ENCODE assay signal across 8 mouse cellular contexts in the genomic region with DNA sequence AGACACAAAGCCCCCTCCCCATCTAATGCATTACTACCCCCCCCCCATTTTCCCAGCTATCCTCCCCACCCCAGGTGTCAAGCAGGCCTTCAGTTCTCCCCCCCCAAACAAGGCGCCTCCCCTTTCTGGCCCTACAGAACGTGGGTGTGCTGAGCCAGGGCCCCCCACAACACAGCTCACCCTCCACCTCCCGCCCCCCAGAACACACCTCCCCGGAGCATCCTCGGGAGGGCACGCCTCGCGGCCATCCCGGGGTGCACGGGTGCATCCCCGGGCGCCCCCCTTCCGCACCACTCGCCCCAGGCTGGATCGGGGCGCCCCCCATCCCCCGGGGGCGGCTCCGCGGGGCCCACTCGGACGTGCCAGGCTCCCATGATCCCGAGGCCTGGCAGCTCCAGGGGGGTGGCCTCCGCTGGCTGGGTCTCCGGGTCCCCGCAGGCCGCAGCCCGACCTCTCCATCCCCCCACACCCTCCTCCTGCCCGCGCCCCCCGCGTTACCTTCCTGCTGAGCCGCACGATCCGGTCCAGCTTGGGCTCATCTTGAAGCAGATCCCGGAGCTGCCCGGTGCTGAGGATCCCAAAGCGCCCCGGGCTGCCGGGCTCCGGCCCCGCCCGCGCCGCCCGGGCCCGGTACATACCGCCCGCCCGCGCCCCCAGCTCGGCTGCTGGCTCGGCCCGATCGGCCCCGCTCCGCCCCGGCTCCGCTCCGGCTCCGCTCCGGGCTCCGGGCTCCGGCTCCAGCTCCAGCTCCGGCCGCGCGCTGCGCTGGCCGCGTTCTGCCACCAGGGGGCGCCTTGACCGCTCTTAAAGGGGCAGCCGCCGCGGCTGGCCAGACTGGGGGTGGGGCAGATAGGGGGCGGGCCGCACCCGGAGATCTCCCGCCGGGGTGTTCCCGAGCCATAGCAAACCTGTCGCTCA. TPM values are rescaled to one million over a fixed set of nuclear protein-coding genes. Genes with fewer than 3 reads are reported as not detected.
DNase-seq lines count a peak whose midpoint lies in the region; ATAC-seq lines count a peak whose summit lies in the region.

A gene (minus strand): TSS at position 703 of the 918 bp plus-strand sequence.

- peaks cover 0 to 7% of the 10 kb centered on the region in 2 experiments; a peak in 2 of 4 replicates for H3K4me1 ChIP-seq in heart, embryonic 14.5 days (ENCODE audit: control insufficient read depth in 2 of 2, insufficient read depth in 2 of 2, low read length in 2 of 2)
- H3K4me1 ChIP-seq in liver, embryonic 13.5 days (replicated peaks): peaks cover 24% of the 10 kb centered on the region
- peaks cover 14% of the 10 kb centered on the region for H3K4me1 ChIP-seq in stomach, embryonic 16.5 days (ENCODE audit: control insufficient read depth, insufficient read depth, low read length)

- H3K27ac ChIP-seq in heart, embryonic 14.5 days (replicated peaks in 1 of 2; ENCODE audit: control insufficient read depth in 1 of 2, insufficient read depth in 1 of 2, low read depth in 2 of 2, low read length in 2 of 2): peak within 1 kb of the TSS in 1 of 2 experiments; percentile 24; a peak in 1 of 4 replicates
- H3K27ac ChIP-seq in liver, embryonic 13.5 days: no peak within 1 kb of the TSS
- H3K27ac ChIP-seq in stomach, embryonic 16.5 days (ENCODE audit: low read length): peak within 1 kb of the TSS; percentile 73

- peak within 1 kb of the TSS; percentile 86 to 94 for H3K4me3 ChIP-seq in heart, embryonic 14.5 days (ENCODE audit: control insufficient read depth in 1 of 2, insufficient read depth in 1 of 2, low read depth in 1 of 2, low read length in 2 of 2)
- H3K4me3 ChIP-seq in liver, embryonic 13.5 days (replicated peaks): peak within 1 kb of the TSS; percentile 66
- H3K4me3 ChIP-seq in stomach, embryonic 16.5 days (replicated peaks; ENCODE audit: low read length): peak within 1 kb of the TSS; percentile 77

- WGBS in heart, embryonic 14.5 days: under 1% methylated on average over 65 of the region's 83 CpGs
- 1% methylated on average over 79 of the region's 83 CpGs for WGBS in liver, embryonic 13.5 days (ENCODE audit: insufficient replicate concordance)
- WGBS in stomach, embryonic 16.5 days: under 1% methylated on average over 73 of the region's 83 CpGs

- H3K36me3 ChIP-seq in heart, embryonic 14.5 days (ENCODE audit: control insufficient read depth, insufficient read depth, low read length): no peaks in the 10 kb centered on the region
- no peaks in the 10 kb centered on the region for H3K36me3 ChIP-seq in liver, embryonic 13.5 days
- H3K36me3 ChIP-seq in stomach, embryonic 16.5 days (ENCODE audit: control insufficient read depth, insufficient read depth, low read length): no peaks in the 10 kb centered on the region

- peak; percentile 86 for ATAC-seq in erythroid progenitor cell, adult 5-6 weeks (replicated peaks; ENCODE audit: low FRiP score, poor library complexity, severe bottlenecking)
- ATAC-seq in heart, embryonic 14.5 days (ENCODE audit: insufficient number of reproducible peaks, insufficient read depth, low FRiP score, low read depth): peak; percentile 82
- ATAC-seq in liver, embryonic 13.5 days (ENCODE audit: low read depth): peak; percentile 83
- ATAC-seq in stomach, embryonic 16.5 days (ENCODE audit: insufficient read depth, low FRiP score): peak; percentile 86

- peak; percentile 85 for DNase-seq in CD4-positive helper T cell, adult 2 months (ENCODE audit: low read depth, low spot score)
- DNase-seq in brain, embryonic 18.5 days (ENCODE audit: low read depth, low spot score): peak; percentile 76
- peak; percentile 95 for DNase-seq in kidney, postnatal 14 days
- peak; percentile 84 for DNase-seq in liver, embryonic 13.5 days
- peak; percentile 98 for DNase-seq in neural tube, embryonic 10.5 days (ENCODE audit: extremely low spot score, low spot score)

- peak within 1 kb of the TSS; percentile 97 for H3K4me2 ChIP-seq in heart, embryonic 14.5 days (ENCODE audit: low read length)
- H3K4me2 ChIP-seq in liver, embryonic 13.5 days: peak within 1 kb of the TSS; percentile 93
- peak within 1 kb of the TSS; percentile 86 for H3K4me2 ChIP-seq in stomach, embryonic 16.5 days (ENCODE audit: low read depth, low read length)

- H3K9ac ChIP-seq in heart, embryonic 14.5 days (ENCODE audit: low read length): peak within 1 kb of the TSS; percentile 95
- H3K9ac ChIP-seq in liver, embryonic 13.5 days: peak within 1 kb of the TSS; percentile 82
- peak within 1 kb of the TSS; percentile 95 for H3K9ac ChIP-seq in stomach, embryonic 16.5 days (ENCODE audit: low read length)

- H3K27me3 ChIP-seq in heart, embryonic 14.5 days (ENCODE audit: control insufficient read depth, insufficient read depth, low read length): peaks cover 4% of the 10 kb centered on the region; the same call in 1 of the 2 replicates
- peaks cover 22% of the 10 kb centered on the region; the same call in 1 of the 2 replicates for H3K27me3 ChIP-seq in liver, embryonic 13.5 days
- H3K27me3 ChIP-seq in stomach, embryonic 16.5 days (ENCODE audit: control insufficient read depth, insufficient read depth, low read length): no peaks in the 10 kb centered on the region

- no peaks in the 10 kb centered on the region for H3K9me3 ChIP-seq in heart, embryonic 14.5 days (ENCODE audit: control insufficient read depth, low read length)
- no peaks in the 10 kb centered on the region for H3K9me3 ChIP-seq in liver, embryonic 13.5 days (replicated peaks)
- H3K9me3 ChIP-seq in stomach, embryonic 16.5 days (replicated peaks; ENCODE audit: control insufficient read depth, low read length): no peaks in the 10 kb centered on the region

RNA-seq across cellular contexts. Expression of the gene that starts here (rescaled TPM):
- not detected in 2 replicates for total RNA-seq in erythroid progenitor cell, adult 5-6 weeks (2015; ENCODE audit: low replicate concordance)
- total RNA-seq in erythroid progenitor cell, adult 5-6 weeks (2017; ENCODE audit: low replicate concordance): not detected in 2 replicates
- 1.3 and 3.5 TPM in 2 replicates for polyA plus RNA-seq in heart, embryonic 14.5 days (2014; fragmentation: Nextera tagmentation; extraction: Ambion mirVana)
- polyA plus RNA-seq in liver, embryonic 13.5 days (2015; fragmentation: Nextera tagmentation; extraction: Ambion mirVana): 0.25 and 0.47 TPM in 2 replicates
- 2.3 and 3.5 TPM in 2 replicates for polyA plus RNA-seq in stomach, embryonic 16.5 days (2015; fragmentation: Nextera tagmentation; extraction: Ambion mirVana)

Comparison
In these comparisons a context has a peak if more than half of its experiments do, and no peak if none do; other contexts are left out.
1. Peak in ATAC-seq in erythroid progenitor cell, adult 5-6 weeks; RNA of the gene not detected or under 1 TPM.
2. Peak in DNase-seq, ATAC-seq, H3K4me3 ChIP-seq, H3K9ac ChIP-seq and H3K4me2 ChIP-seq in liver, embryonic 13.5 days; RNA of the gene not detected or under 1 TPM.